Comparison of ENCODE assay signal across 10 mouse cellular contexts in genomic region chr11:96462191-96462752, GRCm38 (mm10). TPM values are rescaled to one million over a fixed set of nuclear protein-coding genes. Genes with fewer than 3 reads are reported as not detected.
DNase-seq lines count a peak whose midpoint lies in the region; ATAC-seq lines count a peak whose summit lies in the region.
"Had no signal": no experiment of that assay in that cellular context is flagged by ENCODE, and none has a peak within 500 bp of the region (broad histone marks: within the 10 kb centered on the region; RNA-seq: fewer than 3 reads in every experiment).

No protein-coding gene starts in this region.

- no peaks in the 10 kb centered on the region for H3K9me3 ChIP-seq in neural tube, embryonic 15.5 days (replicated peaks)
- H3K9me3 ChIP-seq: heart, embryonic 15.5 days had no signal

- peak overlapping the region; percentile 75 for H3K27ac ChIP-seq in neural tube, embryonic 15.5 days (replicated peaks)
- H3K27ac ChIP-seq: heart, embryonic 15.5 days had no signal

- peak overlapping the region; percentile 30 for H3K4me2 ChIP-seq in neural tube, embryonic 15.5 days
- H3K4me2 ChIP-seq: heart, embryonic 15.5 days had no signal

- peaks cover 41% of the 10 kb centered on the region for H3K4me1 ChIP-seq in neural tube, embryonic 15.5 days

- peak; percentile 83 to 87 for DNase-seq in cerebellum, postnatal 10 days
- no peak for DNase-seq in cerebellum, adult 9-10 months
- peak; percentile 46 for DNase-seq in right cerebral cortex, postnatal 4 days
- DNase-seq in right cerebral cortex, postnatal 14 days: no peak
- DNase-seq in induced T-regulatory cell, adult 2 months (ENCODE audit: low read depth): peak; percentile 60
- no peak for DNase-seq in cerebellum, adult 8-10 months
- no peak for DNase-seq in urinary bladder, postnatal 10 days (ENCODE audit: low spot score)
- DNase-seq: liver had no signal

- H3K9ac ChIP-seq in neural tube, embryonic 15.5 days (replicated peaks): no peak overlapping the region
- H3K9ac ChIP-seq: heart, embryonic 15.5 days had no signal

- H3K27me3 ChIP-seq in neural tube, embryonic 15.5 days (replicated peaks): 0 out of 2 replicates have a peak, but pooled peaks cover 4% of the 10 kb centered on the region

- H3K36me3 ChIP-seq in neural tube, embryonic 15.5 days: no peaks in the 10 kb centered on the region
- H3K36me3 ChIP-seq: heart, embryonic 15.5 days had no signal

- ATAC-seq in neural tube, embryonic 15.5 days (ENCODE audit: low FRiP score): peak; percentile 45

- H3K4me3 ChIP-seq in neural tube, embryonic 15.5 days (replicated peaks): no peak overlapping the region
- H3K4me3 ChIP-seq: heart, embryonic 15.5 days had no signal

- 9% methylated on average over 9 of the region's 9 CpGs for WGBS in neural tube, embryonic 15.5 days

RNA-seq across cellular contexts. Expression of gene Skap1, which starts 2.1 kb away (rescaled TPM):
- polyA plus RNA-seq in neural tube, embryonic 15.5 days (2015; fragmentation: Nextera tagmentation; extraction: Ambion mirVana): 7.9 and 24.2 TPM in 2 replicates

Comparison
In these comparisons a context has a peak if more than half of its experiments do, and no peak if none do; other contexts are left out.
1. DNase-seq: peak in cerebellum, postnatal 10 days (2 of 2), right cerebral cortex, postnatal 4 days (single experiment) and induced T-regulatory cell, adult 2 months (single experiment); none in cerebellum, adult 9-10 months (single experiment), right cerebral cortex, postnatal 14 days (single experiment), cerebellum, adult 8-10 months (single experiment) and urinary bladder, postnatal 10 days (single experiment).